Mouse (Mus musculus) CH12.LX (cell line): Measurements from ENCODE around the gene Tusc2. TPM values are rescaled to one million over a fixed set of nuclear protein-coding genes. Genes with fewer than 3 reads are reported as not detected.
A peak's percentile ranks its signal among the peaks of the same experiment; 100 is the strongest.

Experiments
- DNase-seq: peaks from one replicate; pipeline ENCODE4 v3.0.0-alpha.2; 2013; ENCODE audit errors: extremely low read depth
- H3K27ac ChIP-seq: 2 replicates; pipeline ENCODE4 v1.5.1; 2012; ENCODE audit warnings: low read depth, mild to moderate bottlenecking, control low read depth, moderate library complexity; ENCODE audit not compliant: insufficient read depth
- H3K27me3 ChIP-seq: replicated peaks from 2 replicates; pipeline ENCODE3; 2012; ENCODE audit warnings: inconsistent platforms
- H3K36me3 ChIP-seq, 2 experiments: replicated peaks in 1 of 2; 2 replicates each; pipeline versions ENCODE3 to v1.6.1; 2012; ENCODE audit warnings: inconsistent platforms in 1 of 2, low read length in 1 of 2, mild to moderate bottlenecking in 1 of 2, mixed read lengths in 1 of 2, moderate library complexity in 1 of 2; ENCODE audit not compliant: control insufficient read depth in 1 of 2, insufficient read depth in 1 of 2
- H3K4me1 ChIP-seq, 2 experiments: 2 replicates each; pipeline ENCODE4 v1.6.1; 2012; ENCODE audit warnings: inconsistent platforms in 1 of 2, moderate library complexity in 1 of 2; ENCODE audit not compliant: insufficient read depth in 2 of 2, control insufficient read depth in 1 of 2
- H3K4me2 ChIP-seq: 2 replicates; pipeline ENCODE4 v1.6.1; 2012; ENCODE audit warnings: low read depth, mild to moderate bottlenecking, control low read depth; ENCODE audit not compliant: poor library complexity, insufficient read depth, severe bottlenecking
- H3K4me3 ChIP-seq, 3 experiments: fragments of 150-350 bp in 1 of 3; sonication (generic) in 1 of 3; replicated peaks in 1 of 3; 2 replicates each; pipeline versions ENCODE3 to v1.5.1; 2011 to 2012; ENCODE audit warnings: low read depth in 2 of 3, low read length in 2 of 3, mild to moderate bottlenecking in 2 of 3, moderate library complexity in 2 of 3, control low read depth in 1 of 3, improper control_type of control experiment in 1 of 3, inconsistent platforms in 1 of 3, mixed read lengths in 1 of 3; ENCODE audit not compliant: poor library complexity in 1 of 3
- H3K79me2 ChIP-seq: replicated peaks from 2 replicates; pipeline ENCODE4 v1.6.1; 2012; ENCODE audit warnings: mild to moderate bottlenecking, moderate library complexity; ENCODE audit not compliant: control insufficient read depth, poor library complexity, insufficient read depth, severe bottlenecking; ENCODE audit errors: extremely low read depth
- H3K9ac ChIP-seq: 2 replicates; pipeline ENCODE4 v1.6.1; 2012; ENCODE audit warnings: low read depth, mild to moderate bottlenecking, control low read depth, moderate library complexity; ENCODE audit not compliant: insufficient read depth
- H3K9me3 ChIP-seq: replicated peaks from 2 replicates; pipeline ENCODE3; 2012; ENCODE audit warnings: low read length, inconsistent platforms, mixed read lengths
- BHLHE40 ChIP-seq: IDR thresholded peaks from 2 replicates; pipeline ENCODE4 v1.6.1; 2011; ENCODE audit warnings: mild to moderate bottlenecking, low read depth, low read length, improper control_type of control experiment
- CHD1 ChIP-seq: IDR thresholded peaks from 2 replicates; pipeline ENCODE4 v1.6.1; 2012; ENCODE audit warnings: low read depth, low read length, improper control_type of control experiment, inconsistent platforms
- CHD2 ChIP-seq: IDR thresholded peaks from 2 replicates; pipeline ENCODE4 v1.6.1; 2011; ENCODE audit warnings: low read length, improper control_type of control experiment
- CTCF ChIP-seq, 2 experiments: IDR thresholded peaks in 1 of 2; conservative IDR thresholded peaks in 1 of 2; 2 replicates each; pipeline ENCODE4 v1.5.1; 2011 to 2012; ENCODE audit warnings: low read depth in 2 of 2, low read length in 2 of 2, improper control_type of control experiment in 1 of 2, inconsistent platforms in 1 of 2, mild to moderate bottlenecking in 1 of 2, moderate library complexity in 1 of 2
- E2F4 ChIP-seq: IDR thresholded peaks from 2 replicates; pipeline ENCODE4 v1.6.1; 2011; ENCODE audit warnings: low read depth, low read length, improper control_type of control experiment; ENCODE audit not compliant: insufficient replicate concordance
- ELF1 ChIP-seq: IDR thresholded peaks from 2 replicates; pipeline ENCODE4 v1.6.1; 2014; ENCODE audit warnings: low read depth, mild to moderate bottlenecking, inconsistent platforms, low read length, improper control_type of control experiment
- EP300 ChIP-seq: IDR thresholded peaks from 2 replicates; pipeline ENCODE4 v1.6.1; 2011; ENCODE audit warnings: low read length, improper control_type of control experiment
- ETS1 ChIP-seq: conservative IDR thresholded peaks from 2 replicates; pipeline ENCODE4 v1.6.1; 2012; ENCODE audit warnings: low read depth, mild to moderate bottlenecking, inconsistent platforms, low read length, improper control_type of control experiment, moderate library complexity
- GABPA ChIP-seq: IDR thresholded peaks from 2 replicates; pipeline ENCODE4 v1.6.1; 2012; ENCODE audit warnings: low read depth, low read length, improper control_type of control experiment, inconsistent platforms; ENCODE audit not compliant: insufficient replicate concordance
- HCFC1 ChIP-seq: IDR thresholded peaks from 2 replicates; pipeline ENCODE4 v1.6.1; 2012; ENCODE audit warnings: low read depth, mild to moderate bottlenecking, inconsistent platforms, low read length, improper control_type of control experiment
- IRF4 ChIP-seq: IDR thresholded peaks from 2 replicates; pipeline ENCODE4 v1.6.1; 2014; ENCODE audit warnings: low read depth, mild to moderate bottlenecking, inconsistent platforms, low read length, improper control_type of control experiment
- JUN ChIP-seq: IDR thresholded peaks from 2 replicates; pipeline ENCODE4 v1.6.1; 2011; ENCODE audit warnings: low read depth, mild to moderate bottlenecking, low read length, improper control_type of control experiment, moderate library complexity; ENCODE audit not compliant: insufficient read depth
- JUND ChIP-seq: conservative IDR thresholded peaks from 2 replicates; pipeline ENCODE4 v1.6.1; 2011; ENCODE audit warnings: low read depth, low read length, improper control_type of control experiment
- KAT2A ChIP-seq: IDR thresholded peaks from 2 replicates; pipeline ENCODE4 v1.6.1; 2012; ENCODE audit warnings: low read length, improper control_type of control experiment, inconsistent platforms; ENCODE audit not compliant: insufficient replicate concordance
- MAFK ChIP-seq: IDR thresholded peaks from 2 replicates; pipeline ENCODE4 v1.6.1; 2011; ENCODE audit warnings: low read length, improper control_type of control experiment; ENCODE audit not compliant: insufficient replicate concordance
- MAX ChIP-seq: IDR thresholded peaks from 2 replicates; pipeline ENCODE4 v1.6.1; 2011; ENCODE audit warnings: low read length, improper control_type of control experiment
- MAZ ChIP-seq: IDR thresholded peaks from 2 replicates; pipeline ENCODE4 v1.6.1; 2012; ENCODE audit warnings: low read depth, mild to moderate bottlenecking, inconsistent platforms, low read length, improper control_type of control experiment, moderate library complexity
- MEF2A ChIP-seq: IDR thresholded peaks from 2 replicates; pipeline ENCODE4 v1.6.1; 2014; ENCODE audit warnings: low read depth, mild to moderate bottlenecking, inconsistent platforms, low read length, improper control_type of control experiment, borderline replicate concordance
- MXI1 ChIP-seq: IDR thresholded peaks from 2 replicates; pipeline ENCODE4 v1.6.1; 2011; ENCODE audit warnings: mild to moderate bottlenecking, low read depth, low read length, improper control_type of control experiment
- MYC ChIP-seq: IDR thresholded peaks from 2 replicates; pipeline ENCODE4 v1.6.1; 2011; ENCODE audit warnings: low read depth, mild to moderate bottlenecking, improper control_type of control experiment, low read length
- NELFE ChIP-seq: IDR thresholded peaks from 2 replicates; pipeline ENCODE4 v1.6.1; 2011; ENCODE audit warnings: low read depth, low read length, improper control_type of control experiment
- NRF1 ChIP-seq: IDR thresholded peaks from 2 replicates; pipeline ENCODE4 v1.6.1; 2014; ENCODE audit warnings: low read depth, mild to moderate bottlenecking, inconsistent platforms, low read length, improper control_type of control experiment, moderate library complexity
- PAX5 ChIP-seq: IDR thresholded peaks from 2 replicates; pipeline ENCODE4 v1.6.1; 2012; ENCODE audit warnings: low read length, inconsistent platforms, mixed read lengths
- POLR2A ChIP-seq: IDR thresholded peaks from 2 replicates; pipeline ENCODE4 v1.6.1; 2011; ENCODE audit warnings: low read depth, mild to moderate bottlenecking, improper control_type of control experiment, low read length
- POLR2AphosphoS2 ChIP-seq: IDR thresholded peaks from 2 replicates; pipeline ENCODE4 v1.6.1; 2011; ENCODE audit warnings: low read depth, low read length, improper control_type of control experiment
- RAD21 ChIP-seq: IDR thresholded peaks from 2 replicates; pipeline ENCODE4 v1.6.1; 2011; ENCODE audit warnings: low read depth, mild to moderate bottlenecking, low read length, improper control_type of control experiment, moderate library complexity
- RCOR1 ChIP-seq: conservative IDR thresholded peaks from 2 replicates; pipeline ENCODE4 v1.6.1; 2012; ENCODE audit warnings: low read depth, mild to moderate bottlenecking, inconsistent platforms, low read length, improper control_type of control experiment
- SIN3A ChIP-seq: IDR thresholded peaks from 2 replicates; pipeline ENCODE4 v1.6.1; 2012; ENCODE audit warnings: low read length, improper control_type of control experiment, inconsistent platforms
- SMC3 ChIP-seq: IDR thresholded peaks from 2 replicates; pipeline ENCODE4 v1.6.1; 2011; ENCODE audit warnings: low read depth, low read length, improper control_type of control experiment
- TBP ChIP-seq: conservative IDR thresholded peaks from 2 replicates; pipeline ENCODE4 v1.6.1; 2011; ENCODE audit warnings: low read depth, low read length, improper control_type of control experiment
- TCF12 ChIP-seq: IDR thresholded peaks from 2 replicates; pipeline ENCODE4 v1.6.1; 2014; ENCODE audit warnings: low read depth, mild to moderate bottlenecking, inconsistent platforms, low read length, improper control_type of control experiment
- UBTF ChIP-seq: IDR thresholded peaks from 2 replicates; pipeline ENCODE4 v1.6.1; 2012; ENCODE audit warnings: low read depth, mild to moderate bottlenecking, inconsistent platforms, low read length, improper control_type of control experiment, moderate library complexity
- USF1 ChIP-seq: IDR thresholded peaks from 2 replicates; pipeline ENCODE4 v1.6.1; 2014; ENCODE audit warnings: low read depth, mild to moderate bottlenecking, inconsistent platforms, low read length, improper control_type of control experiment
- USF2 ChIP-seq: conservative IDR thresholded peaks from 2 replicates; pipeline ENCODE4 v1.6.1; 2011; ENCODE audit warnings: low read depth, low read length, improper control_type of control experiment
- ZC3H11A ChIP-seq: IDR thresholded peaks from 2 replicates; pipeline ENCODE4 v1.6.1; 2012; ENCODE audit warnings: low read depth, mild to moderate bottlenecking, inconsistent platforms, low read length, improper control_type of control experiment
- ZKSCAN1 ChIP-seq: IDR thresholded peaks from 2 replicates; pipeline ENCODE4 v1.6.1; 2012; ENCODE audit warnings: low read depth, inconsistent platforms, low read length, improper control_type of control experiment, borderline replicate concordance
- ZMIZ1 ChIP-seq: IDR thresholded peaks from 2 replicates; pipeline ENCODE4 v1.6.1; 2012; ENCODE audit warnings: low read depth, mild to moderate bottlenecking, inconsistent platforms, low read length, improper control_type of control experiment
- ZNF384 ChIP-seq: IDR thresholded peaks from 2 replicates; pipeline ENCODE4 v1.6.1; 2012; ENCODE audit warnings: low read depth, low read length, improper control_type of control experiment, inconsistent platforms
- dilution Hi-C: fragments of 300-500 bp; cut with MboI; formaldehyde crosslinking; loops from 2 replicates; pipeline ENCODE4 v1.14.3; 2020; ENCODE audit warnings: low sequenced_read_pairs; ENCODE audit not compliant: extremely low pct_unique_long_range_greater_than_20kb, extremely low pct_ligation_motif_present
- in situ Hi-C: fragments of 300-500 bp; cut with MboI; formaldehyde crosslinking; loops from 3 replicates; pipeline ENCODE4 v1.14.3; 2019; ENCODE audit warnings: low sequenced_read_pairs, low pct_ligation_motif_present, low pct_unique_long_range_greater_than_20kb, mixed read lengths
- polyA plus RNA-seq: library from polyadenylated mRNA; unstranded; fragments of >175 nt; gene quantifications from 2 replicates; pipeline ENCODE4 v1.2.1, GENCODE M21; 2012; ENCODE audit warnings: low read depth; ENCODE audit not compliant: insufficient read length
- total RNA-seq, 2 experiments: library from RNA; depleted of rRNA; stranded (reverse); fragments of 300-350 nt in 1 of 2; fragments of >200 nt in 1 of 2; gene quantifications; 2 replicates each; pipeline ENCODE4 v1.2.3; 2012 to 2014

Gene Tusc2
- total and polyA plus RNA-seq, 3 experiments, result 23.0 to 39.2 (median 33.3) TPM

DNA sequence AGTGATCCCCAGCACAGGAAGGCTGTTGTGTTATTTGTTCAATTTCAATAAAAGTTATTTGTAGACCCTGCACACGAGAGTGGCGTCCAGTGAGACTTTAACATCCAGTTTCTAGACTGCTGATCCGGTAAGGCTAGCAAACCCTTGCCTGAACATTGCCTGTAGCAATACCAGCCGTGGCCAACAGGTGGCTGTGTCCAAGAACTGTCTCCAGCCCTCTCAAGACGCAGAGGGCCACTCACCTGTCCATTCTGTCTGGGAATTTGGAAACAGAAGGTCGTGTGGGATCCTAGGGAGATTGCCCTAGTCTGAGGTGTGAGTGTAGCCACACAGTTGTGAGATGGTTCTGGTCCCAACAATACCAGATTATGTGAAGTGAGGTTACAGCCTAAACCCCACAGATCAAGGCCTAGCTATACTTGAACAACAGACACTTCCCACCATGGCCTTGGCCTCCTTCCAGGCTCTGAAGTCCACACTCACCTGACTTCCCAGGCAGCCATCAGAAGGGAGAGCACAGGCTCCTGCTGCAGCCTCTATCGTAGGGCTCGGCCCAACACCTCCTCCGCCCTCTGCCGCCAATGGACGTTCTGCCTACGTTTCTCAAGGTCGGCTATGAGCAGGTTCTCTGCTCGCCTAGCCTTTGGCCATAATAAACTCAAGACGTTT is 3.1 kb downstream of the Tusc2 start:
- peaks cover 29 to 50% of the 10 kb centered on the region in 2 experiments for H3K36me3 ChIP-seq
- in situ Hi-C loops, result no loop called here

DNA sequence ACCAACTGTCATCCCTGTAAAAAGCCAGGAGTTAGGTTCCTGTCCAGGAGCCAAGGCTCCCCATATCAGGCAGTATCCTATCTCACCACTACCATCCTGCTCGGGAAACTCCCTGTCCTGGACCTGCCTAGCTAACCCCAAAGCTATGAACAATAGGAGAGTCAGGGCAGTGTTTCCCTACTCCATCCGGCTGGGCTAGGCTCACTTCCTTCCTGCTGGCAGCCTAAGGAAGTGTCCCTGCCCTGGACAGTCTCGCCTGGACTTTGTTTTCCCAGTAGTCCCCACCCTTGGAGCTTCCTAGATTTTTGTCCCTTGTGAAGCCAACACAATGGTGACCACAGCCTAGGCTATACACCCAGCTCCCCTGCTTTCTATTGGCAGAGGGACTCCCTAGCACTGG is 3.8 kb downstream of the Tusc2 start:
- Histone ChIP-seq H3K79me2 (peaks cover 9% of the 10 kb centered on the region), H3K4me2 (no peak overlapping the region), H3K4me3 (no peak overlapping the region), H3K27me3 (no peaks in the 10 kb centered on the region), H3K9ac (no peak overlapping the region), H3K4me1 (peaks cover 23 to 64% of the 10 kb centered on the region in 2 experiments), H3K27ac (no peak overlapping the region), H3K9me3 (no peaks in the 10 kb centered on the region), H3K36me3 (peaks cover 29 to 50% of the 10 kb centered on the region in 2 experiments)
- no peak for TF ChIP-seq ZKSCAN1
- TF ChIP-seq EP300, result no peak
- TF ChIP-seq BHLHE40, result no peak
- no peak for TF ChIP-seq CTCF (conservative IDR thresholded peaks at IDR 0.05 in 1 of 2, IDR thresholded peaks at IDR 0.05 in 1 of 2; ENCODE audit: low read depth in 2 of 2, low read length in 2 of 2)
- no peak for TF ChIP-seq POLR2A
- TF ChIP-seq RCOR1, result no peak
- TF ChIP-seq SIN3A, result no peak
- TF ChIP-seq GABPA, result no peak
- in situ Hi-C loops (no loop called here), dilution Hi-C loops (no loop called here)
- DNase-seq, result no peak

More for the DNA sequence above, 3.1 kb downstream of the Tusc2 start:
- Histone ChIP-seq H3K9ac (no peak overlapping the region), H3K27ac (no peak overlapping the region), H3K79me2 (peaks cover 9% of the 10 kb centered on the region), H3K4me1 (peaks cover 23 to 65% of the 10 kb centered on the region in 2 experiments), H3K4me2 (no peak overlapping the region), H3K27me3 (no peaks in the 10 kb centered on the region), H3K9me3 (no peaks in the 10 kb centered on the region), H3K4me3 (no peak overlapping the region)
- peak; percentile 77 for DNase-seq
- dilution Hi-C loops, result no loop called here
- no peak for TF ChIP-seq SIN3A
- TF ChIP-seq NRF1, result no peak
- no peak for TF ChIP-seq MYC
- TF ChIP-seq E2F4, result no peak
- TF ChIP-seq ZC3H11A, result no peak
- no peak for TF ChIP-seq EP300
- TF ChIP-seq TCF12, result no peak
- TF ChIP-seq ZNF384, result no peak
- TF ChIP-seq UBTF, result no peak
- peak; percentile 41 for TF ChIP-seq RAD21
- TF ChIP-seq NELFE, result no peak
- TF ChIP-seq BHLHE40, result no peak
- no peak for TF ChIP-seq CHD2
- no peak for TF ChIP-seq USF1
- peak; percentile 70 to 91 for TF ChIP-seq CTCF (conservative IDR thresholded peaks at IDR 0.05 in 1 of 2, IDR thresholded peaks at IDR 0.05 in 1 of 2; ENCODE audit: low read depth in 2 of 2, low read length in 2 of 2)
- TF ChIP-seq KAT2A, result no peak
- no peak for TF ChIP-seq ZMIZ1
- no peak for TF ChIP-seq ZKSCAN1
- TF ChIP-seq USF2, result no peak
- TF ChIP-seq HCFC1, result 0 out of 2 replicates have a peak, but pooled peaks have one; percentile 15
- peak; percentile 66 for TF ChIP-seq SMC3
- TF ChIP-seq POLR2A, result no peak
- TF ChIP-seq MAFK, result no peak
- TF ChIP-seq ETS1, result no peak
- TF ChIP-seq MAX, result no peak
- 0 out of 2 replicates have a peak, but pooled peaks have one; percentile 35 for TF ChIP-seq RCOR1
- TF ChIP-seq IRF4, result 0 out of 2 replicates have a peak, but pooled peaks have one; percentile 32
- no peak for TF ChIP-seq PAX5
- no peak for TF ChIP-seq JUND
- TF ChIP-seq MEF2A, result no peak
- TF ChIP-seq MXI1, result no peak; the same call in 1 of the 2 replicates
- TF ChIP-seq CHD1, result no peak; the same call in 1 of the 2 replicates
- TF ChIP-seq POLR2AphosphoS2, result no peak
- no peak for TF ChIP-seq GABPA
- TF ChIP-seq TBP, result no peak
- no peak for TF ChIP-seq MAZ
- TF ChIP-seq JUN, result no peak
- TF ChIP-seq ELF1, result no peak
